8 mouse cellular contexts compared by ENCODE assay signal in genomic region chr12:100200645-100201362, GRCm38 (mm10). TPM values are rescaled to one million over a fixed set of nuclear protein-coding genes. Genes with fewer than 3 reads are reported as not detected.
DNase-seq lines count a peak whose midpoint lies in the region; ATAC-seq and TF ChIP-seq lines count a peak whose summit lies in the region.

No protein-coding gene starts in this region.

- 3% methylated on average over 29 of the region's 29 CpGs for WGBS in lung, postnatal 0 days
- WGBS in embryonic facial prominence, embryonic 11.5 days = 9% methylated on average over 29 of the region's 29 CpGs
- 3% methylated on average over 28 of the region's 29 CpGs for WGBS in hindbrain, embryonic 16.5 days
- WGBS in midbrain, embryonic 13.5 days = 7% methylated on average over 29 of the region's 29 CpGs

- H3K4me3 ChIP-seq in lung, postnatal 0 days (ENCODE audit: low read depth, low read length) = peak overlapping the region; percentile 98
- peak overlapping the region; percentile 99 for H3K4me3 ChIP-seq in embryonic facial prominence, embryonic 11.5 days (ENCODE audit: low read depth, low read length)
- H3K4me3 ChIP-seq in hindbrain, embryonic 16.5 days (ENCODE audit: low read length) = peak overlapping the region; percentile 91
- peak overlapping the region; percentile 77 for H3K4me3 ChIP-seq in midbrain, embryonic 13.5 days (replicated peaks)

- no peaks in the 10 kb centered on the region for H3K9me3 ChIP-seq in lung, postnatal 0 days (ENCODE audit: low read length)
- H3K9me3 ChIP-seq in embryonic facial prominence, embryonic 11.5 days (replicated peaks; ENCODE audit: control insufficient read depth, low read length) = no peaks in the 10 kb centered on the region
- H3K9me3 ChIP-seq in hindbrain, embryonic 16.5 days (ENCODE audit: control insufficient read depth, low read length) = no peaks in the 10 kb centered on the region
- no peaks in the 10 kb centered on the region for H3K9me3 ChIP-seq in midbrain, embryonic 13.5 days

- peaks cover 26% of the 10 kb centered on the region; the same call in 1 of the 2 replicates for H3K36me3 ChIP-seq in lung, postnatal 0 days (ENCODE audit: insufficient read depth, low read length)
- peaks cover 2% of the 10 kb centered on the region; the same call in 1 of the 2 replicates for H3K36me3 ChIP-seq in embryonic facial prominence, embryonic 11.5 days (replicated peaks; ENCODE audit: control insufficient read depth, insufficient read depth, low read depth, low read length)
- peaks cover 28% of the 10 kb centered on the region for H3K36me3 ChIP-seq in hindbrain, embryonic 16.5 days (ENCODE audit: control insufficient read depth, insufficient read depth, low read length)
- H3K36me3 ChIP-seq in midbrain, embryonic 13.5 days = peaks cover 33% of the 10 kb centered on the region

- peak overlapping the region; percentile 88 for H3K9ac ChIP-seq in lung, postnatal 0 days (replicated peaks; ENCODE audit: low read depth)
- H3K9ac ChIP-seq in embryonic facial prominence, embryonic 11.5 days (replicated peaks; ENCODE audit: low read length) = peak overlapping the region; percentile 89
- peak overlapping the region; percentile 92 for H3K9ac ChIP-seq in hindbrain, embryonic 16.5 days (ENCODE audit: low read depth, low read length)
- H3K9ac ChIP-seq in midbrain, embryonic 13.5 days (replicated peaks) = peak overlapping the region; percentile 99

- H3K4me1 ChIP-seq in lung, postnatal 0 days (ENCODE audit: insufficient read depth, low read depth, low read length) = 0 out of 2 replicates have a peak, but pooled peaks cover 7% of the 10 kb centered on the region
- no peaks in the 10 kb centered on the region; the same call in 1 of the 2 replicates for H3K4me1 ChIP-seq in embryonic facial prominence, embryonic 11.5 days (ENCODE audit: control insufficient read depth, insufficient read depth, low read length)
- H3K4me1 ChIP-seq in hindbrain, embryonic 16.5 days (ENCODE audit: control insufficient read depth, insufficient read depth, low read depth, low read length) = peaks cover 26% of the 10 kb centered on the region
- peaks cover 37% of the 10 kb centered on the region for H3K4me1 ChIP-seq in midbrain, embryonic 13.5 days (replicated peaks)

- peak overlapping the region; percentile 91 for H3K27ac ChIP-seq in lung, postnatal 0 days (ENCODE audit: low read length)
- H3K27ac ChIP-seq in embryonic facial prominence, embryonic 11.5 days (replicated peaks; ENCODE audit: low read depth, low read length) = no peak overlapping the region
- peak overlapping the region; percentile 93 for H3K27ac ChIP-seq in hindbrain, embryonic 16.5 days (ENCODE audit: low read depth, low read length)
- peak overlapping the region; percentile 89 for H3K27ac ChIP-seq in midbrain, embryonic 13.5 days

- peak; percentile 45 for DNase-seq in adrenal gland, adult 8-10 months
- no peak for DNase-seq in adrenal gland, postnatal 14 days
- DNase-seq in lung, postnatal 0 days (ENCODE audit: low spot score) = peak; percentile 60
- DNase-seq in lung, postnatal 25 days (ENCODE audit: low spot score) = no peak
- peak; percentile 49 for DNase-seq in embryonic facial prominence, embryonic 11.5 days (ENCODE audit: low spot score)
- DNase-seq in urinary bladder, postnatal 14 days (ENCODE audit: low spot score) = no peak

- peak; percentile 1; the same call in 1 of the 2 replicates for ATAC-seq in lung, postnatal 0 days
- peak; percentile 4; the same call in 1 of the 2 replicates for ATAC-seq in embryonic facial prominence, embryonic 11.5 days (replicated peaks; ENCODE audit: insufficient number of reproducible peaks, low FRiP score, low TSS enrichment, low read depth)
- ATAC-seq in hindbrain, embryonic 16.5 days = 0 out of 2 replicates have a peak, but pooled peaks have one; percentile 9
- peak; percentile 14; the same call in 1 of the 2 replicates for ATAC-seq in midbrain, embryonic 13.5 days

- no peak for TF ChIP-seq CTCF in lung, postnatal 0 days (IDR thresholded peaks at IDR 0.05)

- TF ChIP-seq EP300 in lung, postnatal 0 days (IDR thresholded peaks at IDR 0.05) = no peak

- no peaks in the 10 kb centered on the region for H3K27me3 ChIP-seq in lung, postnatal 0 days (replicated peaks; ENCODE audit: insufficient read depth, low read length)
- no peaks in the 10 kb centered on the region for H3K27me3 ChIP-seq in embryonic facial prominence, embryonic 11.5 days (ENCODE audit: control insufficient read depth, insufficient read depth, low read length)
- no peaks in the 10 kb centered on the region for H3K27me3 ChIP-seq in hindbrain, embryonic 16.5 days (replicated peaks; ENCODE audit: control insufficient read depth, insufficient read depth, low read length)
- no peaks in the 10 kb centered on the region for H3K27me3 ChIP-seq in midbrain, embryonic 13.5 days

- peak overlapping the region; percentile 88 for H3K4me2 ChIP-seq in lung, postnatal 0 days (replicated peaks; ENCODE audit: low read depth, low read length)
- H3K4me2 ChIP-seq in embryonic facial prominence, embryonic 11.5 days (ENCODE audit: low read depth, low read length) = peak overlapping the region; percentile 94
- H3K4me2 ChIP-seq in hindbrain, embryonic 16.5 days (ENCODE audit: low read length) = peak overlapping the region; percentile 75
- peak overlapping the region; percentile 94 for H3K4me2 ChIP-seq in midbrain, embryonic 13.5 days (replicated peaks)

RNA-seq across cellular contexts. Expression of gene Calm1, which starts 1.6 kb away (rescaled TPM):
- 100 to 1,000 TPM; 303 to 399 (median 341) TPM for total RNA-seq in adrenal gland, adult 8-10 months (2022)
- 432 and 438 TPM in 2 replicates for total RNA-seq in adrenal gland, postnatal 14 days (2021)
- 2,106 and 2,119 TPM in 2 replicates for polyA plus RNA-seq in lung, postnatal 0 days (2015; fragmentation: Nextera tagmentation; extraction: Ambion mirVana)
- polyA plus RNA-seq in embryonic facial prominence, embryonic 11.5 days (2014; fragmentation: Nextera tagmentation; extraction: Ambion mirVana) = 1,151 and 1,182 TPM in 2 replicates
- polyA plus RNA-seq in hindbrain, embryonic 16.5 days (2015; fragmentation: Nextera tagmentation; extraction: Ambion mirVana) = 2,854 and 3,176 TPM in 2 replicates
- polyA plus RNA-seq in midbrain, embryonic 13.5 days (2015; fragmentation: Nextera tagmentation; extraction: Ambion mirVana) = 2,058 and 2,203 TPM in 2 replicates

RNA-seq across cellular contexts. Expression of gene Nrde2, which starts 41.4 kb away (rescaled TPM):
- 10 to 100 TPM; 20.3 to 25.0 (median 23.4) TPM for total RNA-seq in adrenal gland, adult 8-10 months (2022)
- 13.3 and 16.7 TPM in 2 replicates for total RNA-seq in adrenal gland, postnatal 14 days (2021)
- 10.8 and 11.1 TPM in 2 replicates for polyA plus RNA-seq in lung, postnatal 0 days (2015; fragmentation: Nextera tagmentation; extraction: Ambion mirVana)
- polyA plus RNA-seq in embryonic facial prominence, embryonic 11.5 days (2014; fragmentation: Nextera tagmentation; extraction: Ambion mirVana) = 11.0 and 11.5 TPM in 2 replicates
- 11.9 and 13.6 TPM in 2 replicates for polyA plus RNA-seq in hindbrain, embryonic 16.5 days (2015; fragmentation: Nextera tagmentation; extraction: Ambion mirVana)
- polyA plus RNA-seq in midbrain, embryonic 13.5 days (2015; fragmentation: Nextera tagmentation; extraction: Ambion mirVana) = 14.2 and 14.3 TPM in 2 replicates

Comparison
In these comparisons a context has a peak if more than half of its experiments do, and no peak if none do; other contexts are left out.
1. DNase-seq: peak in adrenal gland, adult 8-10 months (single experiment), lung, postnatal 0 days (single experiment) and embryonic facial prominence, embryonic 11.5 days (single experiment); none in adrenal gland, postnatal 14 days (single experiment), lung, postnatal 25 days (single experiment) and urinary bladder, postnatal 14 days (single experiment).
2. Peak in every context shown above with its lines, with median percentiles within 50 percentile points of each other: ATAC-seq, H3K4me2 ChIP-seq, H3K4me3 ChIP-seq and H3K9ac ChIP-seq.